Mouse (Mus musculus) sigmoid colon, adult 10 weeks (tissue): ENCODE measurements around the gene 4930433I11Rik. TPM values are rescaled to one million over a fixed set of nuclear protein-coding genes. Genes with fewer than 3 reads are reported as not detected.

ENCODE experiments used
- polyA plus RNA-seq: library from polyadenylated mRNA; stranded (reverse); fragments of 350-450 nt; fragmentation: Illumina TruSeq; extraction: RNeasy Lipid Tissue Mini Kit (QIAGEN cat#74804); gene quantifications from one replicate; pipeline ENCODE4 v1.2.3, GENCODE M21; 2014; ENCODE audit warnings: low read depth, low replicate concordance

Gene 4930433I11Rik
- polyA plus RNA-seq: not detected

DNA sequence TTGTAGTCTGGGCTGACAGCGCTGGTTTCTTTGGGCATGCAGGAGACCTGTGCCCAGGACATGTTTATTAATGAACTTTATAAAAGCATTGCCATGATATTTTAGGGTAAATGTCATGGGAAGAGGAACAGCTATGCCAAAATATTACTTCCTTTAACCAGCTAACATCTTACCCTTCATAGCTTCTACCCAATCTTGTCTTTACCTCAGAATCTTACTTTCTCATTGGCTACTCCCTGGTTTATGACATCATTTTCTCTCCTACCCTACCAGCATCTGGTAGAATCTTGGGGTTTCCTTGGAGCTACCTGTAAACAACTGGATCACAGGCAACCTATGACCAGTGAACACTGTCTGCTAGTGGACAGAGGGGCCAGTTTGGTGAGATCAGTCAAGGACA, at the start of gene 4930433I11Rik:
TSS of gene 4930433I11Rik (plus strand) at position 301 of the 400 bp plus-strand sequence.

DNA sequence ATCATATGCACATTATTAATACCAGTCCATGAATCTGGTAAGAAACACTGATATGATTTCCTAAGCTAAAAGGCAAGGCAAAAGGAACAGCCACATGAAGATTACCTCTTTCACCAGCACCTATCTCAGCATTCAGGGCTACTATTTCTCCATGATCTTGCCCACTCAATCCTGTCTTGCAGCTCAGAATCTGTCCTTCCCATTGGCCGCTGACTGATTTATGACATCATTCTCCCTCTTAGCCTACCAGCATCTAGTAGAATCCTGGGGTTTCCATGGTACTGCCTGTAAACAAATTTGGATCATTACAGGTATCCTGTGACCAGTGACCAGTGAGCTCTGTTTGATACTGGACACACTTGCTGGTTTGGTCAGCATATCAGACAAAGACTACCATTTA, 45.1 kb downstream of the 4930433I11Rik start, which contains the start of gene Gm4884:
TSS of gene Gm4884 (plus strand) at position 301 of the 400 bp plus-strand sequence.

Other genes starting within 250 kb of the 4930433I11Rik start
- gene Vstm2b, start 89.2 kb upstream of the 4930433I11Rik start, polyA plus RNA-seq: not detected
- gene Gm4884, start 45.2 kb downstream of the 4930433I11Rik start, polyA plus RNA-seq: not detected
- not detected for gene Gm5592, start 166.3 kb downstream of the 4930433I11Rik start, polyA plus RNA-seq